Mouse (Mus musculus): Measurements from ENCODE around the gene Mcpt8. TPM values are rescaled to one million over a fixed set of nuclear protein-coding genes. Genes with fewer than 3 reads are reported as not detected.
"Not testable (repeated sequence)": the region's sequence is repeated elsewhere in the genome, so short reads cannot be mapped to it uniquely, and the experiment has no call there.

The Mcpt8 gene
- polyA plus RNA-seq, 1 experiment from 2014 or later: not detected

- ATAC-seq: no peak
- Histone ChIP-seq H3K4me2 (replicated peaks) (no peak overlapping the region), H3K9ac (replicated peaks) (no peak overlapping the region), H3K27me3 (no peaks in the 10 kb centered on the region), H3K4me3 (replicated peaks) (no peak overlapping the region), H3K27ac (no peak overlapping the region), H3K9me3 (no peaks in the 10 kb centered on the region), H3K4me1 (replicated peaks) (no peaks in the 10 kb centered on the region), H3K36me3 (no peaks in the 10 kb centered on the region)
- WGBS: 83% methylated on average over 1 of the region's 1 CpGs
These were observed 12.5 kb upstream of the Mcpt8 start for GRCm38 (mm10) chr14:56097597-56097996.

DNA sequence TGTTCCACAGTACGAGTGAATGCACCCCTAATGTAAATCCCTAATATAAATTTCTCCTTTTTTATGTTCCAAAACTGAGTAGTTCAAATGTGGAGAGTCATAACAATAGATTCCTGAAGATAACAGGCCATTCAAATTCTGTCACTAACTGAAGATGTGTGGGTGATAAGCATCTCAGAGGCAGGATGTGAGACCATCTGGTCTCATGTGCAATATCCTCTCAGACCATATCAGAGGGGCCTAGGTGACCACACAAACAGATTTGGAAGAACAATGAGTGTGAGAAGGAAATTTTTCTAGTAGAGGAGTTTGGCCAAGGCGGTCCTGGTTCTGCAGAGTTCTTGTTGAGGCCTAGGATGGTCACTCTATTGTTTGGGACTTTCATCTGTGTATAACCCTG, 8.3 kb upstream of the Mcpt8 start:
- ATAC-seq: no peak
- no peak overlapping the region for H3K27ac ChIP-seq
- no peaks in the 10 kb centered on the region for H3K9me3 ChIP-seq
- H3K4me2 ChIP-seq (replicated peaks): no peak overlapping the region
- no peaks in the 10 kb centered on the region for H3K27me3 ChIP-seq
- 79% methylated on average over 2 of the region's 2 CpGs for WGBS
- no peaks in the 10 kb centered on the region for H3K4me1 ChIP-seq (replicated peaks)
- H3K9ac ChIP-seq (replicated peaks): no peak overlapping the region
- no peaks in the 10 kb centered on the region for H3K36me3 ChIP-seq
- H3K4me3 ChIP-seq (replicated peaks): no peak overlapping the region

GRCm38 (mm10) chr14:56086711-56087110, 1.6 kb upstream of the Mcpt8 start:
- Histone ChIP-seq H3K27ac (no peak overlapping the region), H3K9me3 (no peaks in the 10 kb centered on the region), H3K27me3 (no peaks in the 10 kb centered on the region), H3K9ac (replicated peaks) (no peak overlapping the region), H3K4me1 (replicated peaks) (no peaks in the 10 kb centered on the region), H3K36me3 (no peaks in the 10 kb centered on the region), H3K4me2 (replicated peaks) (no peak overlapping the region), H3K4me3 (replicated peaks) (no peak overlapping the region)
- no peak for ATAC-seq
- WGBS: 84% methylated on average over 3 of the region's 3 CpGs

GRCm38 (mm10) chr14:56082016-56082415, 3.1 kb downstream of the Mcpt8 start:
- H3K4me2 ChIP-seq (replicated peaks): no peak overlapping the region
- no peak overlapping the region for H3K9ac ChIP-seq (replicated peaks)
- 81% methylated on average over 4 of the region's 4 CpGs for WGBS

GRCm38 (mm10) chr14:56062213-56062612, 22.9 kb downstream of the Mcpt8 start, which contains the start of gene Mcpt4:
Gene Mcpt4, minus strand, starts transcription at chr14:56062313.
- H3K27ac ChIP-seq; H3K9me3 ChIP-seq; H3K27me3 ChIP-seq; H3K36me3 ChIP-seq; H3K4me3 ChIP-seq (replicated peaks); H3K4me1 ChIP-seq (replicated peaks); ATAC-seq; H3K9ac ChIP-seq (replicated peaks); H3K4me2 ChIP-seq (replicated peaks): not testable (repeated sequence)
- 85% methylated on average over 3 of the region's 3 CpGs for WGBS

More at GRCm38 (mm10) chr14:56082016-56082415, 3.1 kb downstream of the Mcpt8 start:
- Histone ChIP-seq H3K27ac (no peak overlapping the region), H3K27me3 (no peaks in the 10 kb centered on the region), H3K36me3 (no peaks in the 10 kb centered on the region), H3K4me3 (replicated peaks) (no peak overlapping the region), H3K4me1 (replicated peaks) (no peaks in the 10 kb centered on the region), H3K9me3 (no peaks in the 10 kb centered on the region)
- no peak for ATAC-seq

DNA sequence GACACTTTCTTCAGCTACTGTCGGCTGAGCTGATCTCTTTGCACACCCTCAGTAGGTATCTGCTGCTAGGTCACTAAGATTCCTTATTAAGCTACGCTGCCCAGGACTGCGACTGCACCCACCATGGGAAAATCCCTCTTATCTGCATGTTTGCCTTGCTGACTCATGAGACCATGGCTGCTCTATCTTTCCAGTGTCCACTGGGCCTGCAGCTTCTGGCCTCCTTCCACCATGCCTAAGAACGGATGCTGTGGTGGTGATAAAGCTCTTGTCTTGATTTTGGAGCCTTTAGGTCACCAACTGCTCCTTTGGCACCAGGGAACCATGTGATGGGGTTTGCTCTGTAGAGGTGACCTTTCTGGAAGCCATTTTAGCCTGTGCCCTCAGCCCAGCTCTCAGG, 27.4 kb downstream of the Mcpt8 start:
- Histone ChIP-seq H3K27ac (no peak overlapping the region), H3K4me1 (replicated peaks) (no peaks in the 10 kb centered on the region), H3K27me3 (no peaks in the 10 kb centered on the region), H3K36me3 (no peaks in the 10 kb centered on the region), H3K4me2 (replicated peaks) (no peak overlapping the region), H3K9ac (replicated peaks) (no peak overlapping the region), H3K9me3 (no peaks in the 10 kb centered on the region), H3K4me3 (replicated peaks) (no peak overlapping the region)
- 88% methylated on average over 4 of the region's 4 CpGs for WGBS
- no peak for ATAC-seq

- Histone ChIP-seq H3K4me2 (replicated peaks) (no peak overlapping the region), H3K4me1 (replicated peaks) (no peaks in the 10 kb centered on the region), H3K27me3 (no peaks in the 10 kb centered on the region), H3K9me3 (no peaks in the 10 kb centered on the region), H3K36me3 (no peaks in the 10 kb centered on the region), H3K4me3 (replicated peaks) (no peak overlapping the region), H3K9ac (replicated peaks) (no peak overlapping the region), H3K27ac (no peak overlapping the region)
- WGBS: 86% methylated on average over 3 of the region's 3 CpGs
- no peak for ATAC-seq
These were observed 29.7 kb downstream of the Mcpt8 start for GRCm38 (mm10) chr14:56055408-56055807.

DNA sequence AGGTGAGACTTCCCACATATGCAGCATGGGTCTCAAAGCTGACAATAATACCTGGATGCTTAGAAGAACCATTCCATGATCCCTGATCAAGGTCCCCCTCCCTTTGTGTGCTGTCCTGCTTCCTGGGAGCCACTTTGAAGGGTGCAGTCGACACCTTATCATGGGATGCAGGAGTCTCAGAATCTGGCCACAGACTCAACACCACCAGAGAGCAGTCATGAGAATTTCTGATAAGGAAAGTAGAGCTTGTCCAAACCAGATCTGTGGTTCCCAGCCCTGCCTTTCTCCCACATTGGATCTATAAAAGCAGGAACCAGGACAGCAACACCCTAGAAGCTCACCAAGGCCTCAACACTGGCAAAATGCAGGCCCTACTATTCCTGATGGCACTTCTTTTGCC, 43.3 kb downstream of the Mcpt8 start, which contains the start of gene Mcpt2:
Gene Mcpt2, plus strand, starts transcription at position 250 of the 400 bp plus-strand sequence.
- H3K27ac ChIP-seq; H3K9ac ChIP-seq (replicated peaks); ATAC-seq; H3K36me3 ChIP-seq; H3K9me3 ChIP-seq; H3K4me3 ChIP-seq (replicated peaks); H3K27me3 ChIP-seq; H3K4me2 ChIP-seq (replicated peaks); H3K4me1 ChIP-seq (replicated peaks): not testable (repeated sequence)
- WGBS: 74% methylated on average over 1 of the region's 1 CpGs

DNA sequence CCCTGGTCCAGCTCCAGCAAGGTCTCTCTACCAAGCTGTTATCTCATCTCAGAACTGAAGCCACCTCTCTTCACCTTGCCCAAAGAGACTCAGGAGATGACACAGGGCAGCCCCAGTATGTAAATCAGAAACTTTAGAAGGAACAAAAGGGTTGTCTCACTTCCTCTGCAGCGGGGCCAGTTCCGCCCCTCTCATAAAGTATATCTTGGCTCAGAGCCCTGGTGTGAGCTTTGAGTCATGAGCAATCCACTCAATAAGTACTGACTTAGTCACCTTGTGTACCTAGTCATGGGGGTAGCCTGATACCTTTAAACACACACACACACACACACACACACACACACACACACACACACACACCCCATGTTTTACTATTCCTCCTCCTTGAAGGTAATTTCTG, 50.6 kb downstream of the Mcpt8 start:
- no peak overlapping the region for H3K27ac ChIP-seq
- 90% methylated on average over 2 of the region's 2 CpGs for WGBS
- H3K4me3 ChIP-seq (replicated peaks): no peak overlapping the region
- no peaks in the 10 kb centered on the region for H3K4me1 ChIP-seq (replicated peaks)
- no peak overlapping the region for H3K9ac ChIP-seq (replicated peaks)
- no peak overlapping the region for H3K4me2 ChIP-seq (replicated peaks)
- H3K9me3 ChIP-seq: no peaks in the 10 kb centered on the region
- no peak for ATAC-seq
- H3K27me3 ChIP-seq: no peaks in the 10 kb centered on the region
- H3K36me3 ChIP-seq: no peaks in the 10 kb centered on the region

Small RNA genes lying within 50 kb of the gene (microRNA-seq; reads per million reads assigned to microRNA genes)
- not detected for gene Mir6949

Other genes starting within 250 kb of the Mcpt8 start
- 13.4 and 13.5 TPM in 2 replicates for gene Nynrin, start 231.3 kb downstream of the Mcpt8 start, polyA plus RNA-seq (2015; fragmentation: Nextera tagmentation; extraction: Ambion mirVana)
- 0.23 and 0.26 TPM in 2 replicates for gene Cbln3, start 200.9 kb downstream of the Mcpt8 start, polyA plus RNA-seq (2015; fragmentation: Nextera tagmentation; extraction: Ambion mirVana)
- gene Khnyn, start 200.3 kb downstream of the Mcpt8 start, polyA plus RNA-seq (2015; fragmentation: Nextera tagmentation; extraction: Ambion mirVana): 10.1 and 11.1 TPM in 2 replicates
- gene Sdr39u1, start 185.0 kb downstream of the Mcpt8 start, polyA plus RNA-seq (2015; fragmentation: Nextera tagmentation; extraction: Ambion mirVana): 89.4 and 92.5 TPM in 2 replicates
- not detected in 2 replicates for gene Cma1, start 140.6 kb downstream of the Mcpt8 start, polyA plus RNA-seq (2015; fragmentation: Nextera tagmentation; extraction: Ambion mirVana)
- not detected in 2 replicates for gene Cma2, start 134.3 kb downstream of the Mcpt8 start, polyA plus RNA-seq (2015; fragmentation: Nextera tagmentation; extraction: Ambion mirVana)
- not detected in 2 replicates for gene Mcpt1, start 67.3 kb downstream of the Mcpt8 start, polyA plus RNA-seq (2015; fragmentation: Nextera tagmentation; extraction: Ambion mirVana)
- not detected in 2 replicates for gene Mcpt9, start 54.8 kb downstream of the Mcpt8 start, polyA plus RNA-seq (2015; fragmentation: Nextera tagmentation; extraction: Ambion mirVana)
- gene Mcpt2, start 43.2 kb downstream of the Mcpt8 start, polyA plus RNA-seq (2015; fragmentation: Nextera tagmentation; extraction: Ambion mirVana): not detected in 2 replicates
- not detected in 2 replicates for gene Mcpt4, start 23.0 kb downstream of the Mcpt8 start, polyA plus RNA-seq (2015; fragmentation: Nextera tagmentation; extraction: Ambion mirVana)
- gene Ctsg, start 17.3 kb upstream of the Mcpt8 start, polyA plus RNA-seq (2015; fragmentation: Nextera tagmentation; extraction: Ambion mirVana): not detected in 2 replicates
- gene Gzme, start 35.4 kb upstream of the Mcpt8 start, polyA plus RNA-seq (2015; fragmentation: Nextera tagmentation; extraction: Ambion mirVana): not detected in 2 replicates
- gene Gzmd, start 47.3 kb upstream of the Mcpt8 start, polyA plus RNA-seq (2015; fragmentation: Nextera tagmentation; extraction: Ambion mirVana): not detected in 2 replicates
- gene Gzmg, start 74.3 kb upstream of the Mcpt8 start, polyA plus RNA-seq (2015; fragmentation: Nextera tagmentation; extraction: Ambion mirVana): not detected in 2 replicates
- not detected in 2 replicates for gene Gzmn, start 89.3 kb upstream of the Mcpt8 start, polyA plus RNA-seq (2015; fragmentation: Nextera tagmentation; extraction: Ambion mirVana)
- not detected in 2 replicates for gene Gzmf, start 126.1 kb upstream of the Mcpt8 start, polyA plus RNA-seq (2015; fragmentation: Nextera tagmentation; extraction: Ambion mirVana)
- gene Gzmc, start 149.4 kb upstream of the Mcpt8 start, polyA plus RNA-seq (2015; fragmentation: Nextera tagmentation; extraction: Ambion mirVana): not detected in 2 replicates
- gene Gzmb, start 177.0 kb upstream of the Mcpt8 start, polyA plus RNA-seq (2015; fragmentation: Nextera tagmentation; extraction: Ambion mirVana): not detected in 2 replicates

Measured in midbrain, embryonic 13.5 days (tissue).